Mouse (Mus musculus) cerebellum, adult 11-12 months (tissue): ENCODE measurements around the gene Upp2.

ENCODE experiments used
- DNase-seq: peaks from one replicate; pipeline ENCODE4 v3.0.0; 2022

The Upp2 gene

GRCm38 (mm10) chr2:58697501-58697900 is 130.4 kb downstream of the Upp2 start:
- DNase-seq: no peak

GRCm38 (mm10) chr2:58699931-58700330 is 132.8 kb downstream of the Upp2 start:
- peak; percentile 70 for DNase-seq

GRCm38 (mm10) chr2:58700354-58700753 is 133.3 kb downstream of the Upp2 start:
- DNase-seq: no peak

GRCm38 (mm10) chr2:58701627-58702026 is 134.5 kb downstream of the Upp2 start:
- no peak for DNase-seq

- no peak for DNase-seq
These were observed 136.1 kb downstream of the Upp2 start for GRCm38 (mm10) chr2:58703226-58703625.

GRCm38 (mm10) chr2:58703646-58704045 is 136.5 kb downstream of the Upp2 start:
- DNase-seq: no peak

GRCm38 (mm10) chr2:58704576-58704975 is 137.5 kb downstream of the Upp2 start:
- no peak for DNase-seq

GRCm38 (mm10) chr2:58707676-58708075 is 140.6 kb downstream of the Upp2 start:
- no peak for DNase-seq

GRCm38 (mm10) chr2:58710234-58710633 is 143.1 kb downstream of the Upp2 start:
- no peak for DNase-seq

GRCm38 (mm10) chr2:58711049-58711448 is 144.0 kb downstream of the Upp2 start:
- DNase-seq: no peak

GRCm38 (mm10) chr2:58711491-58711890 is 144.4 kb downstream of the Upp2 start:
- DNase-seq: no peak

GRCm38 (mm10) chr2:58711935-58712334 is 144.8 kb downstream of the Upp2 start:
- DNase-seq: no peak

GRCm38 (mm10) chr2:58717898-58718297 is 150.8 kb downstream of the Upp2 start:
- no peak for DNase-seq

GRCm38 (mm10) chr2:58737192-58737820 is 170.2 kb downstream of the Upp2 start:
- DNase-seq: no peak

GRCm38 (mm10) chr2:58741213-58741612 is 174.1 kb downstream of the Upp2 start:
- DNase-seq: no peak

- no peak for DNase-seq
These were observed 174.9 kb downstream of the Upp2 start for GRCm38 (mm10) chr2:58742026-58742425.

- no peak for DNase-seq
These were observed 176.3 kb downstream of the Upp2 start for GRCm38 (mm10) chr2:58743446-58743845.

- no peak for DNase-seq
These were observed 180.6 kb downstream of the Upp2 start for GRCm38 (mm10) chr2:58747483-58748229.

GRCm38 (mm10) chr2:58748296-58748695 is 181.2 kb downstream of the Upp2 start:
- DNase-seq: no peak

GRCm38 (mm10) chr2:58752891-58753290 is 185.8 kb downstream of the Upp2 start:
- no peak for DNase-seq

GRCm38 (mm10) chr2:58754736-58755135 is 187.6 kb downstream of the Upp2 start:
- no peak for DNase-seq

GRCm38 (mm10) chr2:58758081-58758480 is 191.0 kb downstream of the Upp2 start:
- DNase-seq: no peak

- DNase-seq: no peak
These were observed 192.6 kb downstream of the Upp2 start for GRCm38 (mm10) chr2:58759676-58760075.

- DNase-seq: no peak
These were observed 198.0 kb downstream of the Upp2 start for GRCm38 (mm10) chr2:58765141-58765540.

- no peak for DNase-seq
These were observed 206.7 kb downstream of the Upp2 start for GRCm38 (mm10) chr2:58773833-58774232.
